Mouse (Mus musculus): ENCODE results near the gene Gpt2. TPM values are rescaled to one million over a fixed set of nuclear protein-coding genes. Genes with fewer than 3 reads are reported as not detected.

Gpt2 gene
- polyA plus RNA-seq, 1 experiment from 2014 or later = 13.9 TPM

DNA sequence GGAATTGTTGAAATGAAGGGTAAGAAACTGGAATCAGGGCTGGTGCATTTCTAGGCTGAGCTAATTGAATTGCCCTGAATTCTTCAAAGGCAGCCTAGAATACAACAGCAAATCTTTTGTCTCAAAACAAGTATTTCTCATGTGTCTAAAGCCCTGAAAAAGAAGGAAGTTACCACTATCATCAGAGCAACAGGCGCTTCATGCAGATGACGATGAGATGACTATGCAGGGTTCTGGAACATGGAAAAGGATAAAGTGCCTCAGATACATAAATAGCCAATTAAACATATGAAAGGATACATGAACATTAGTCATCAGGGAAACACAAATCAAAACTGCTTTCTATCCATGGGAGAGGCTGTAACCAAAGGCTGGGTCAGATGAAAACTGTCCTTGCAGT, 44.0 kb downstream of the Gpt2 start:
- Histone ChIP-seq H3K4me1 (ENCODE audit: control insufficient read depth, insufficient read depth, low read length) (no peaks in the 10 kb centered on the region), H3K36me3 (ENCODE audit: control insufficient read depth, insufficient read depth, low read length) (peaks cover 33% of the 10 kb centered on the region), H3K9ac (ENCODE audit: low read depth, low read length) (no peak overlapping the region), H3K9me3 (replicated peaks; ENCODE audit: control insufficient read depth, low read length) (no peaks in the 10 kb centered on the region), H3K27ac (ENCODE audit: low read depth, low read length) (no peak overlapping the region), H3K27me3 (ENCODE audit: control insufficient read depth, insufficient read depth, low read length) (no peaks in the 10 kb centered on the region), H3K4me3 (ENCODE audit: low read depth, low read length) (no peak overlapping the region), H3K4me2 (no peak overlapping the region)
- 93% methylated on average over 2 of the region's 2 CpGs for WGBS (ENCODE audit: insufficient replicate concordance)
- no peak for ATAC-seq (replicated peaks; ENCODE audit: insufficient number of reproducible peaks, low FRiP score, low TSS enrichment)

- Histone ChIP-seq H3K36me3 (ENCODE audit: control insufficient read depth, insufficient read depth, low read length) (peaks cover 19% of the 10 kb centered on the region), H3K4me2 (no peak overlapping the region), H3K27me3 (ENCODE audit: control insufficient read depth, insufficient read depth, low read length) (no peaks in the 10 kb centered on the region), H3K9ac (ENCODE audit: low read depth, low read length) (no peak overlapping the region), H3K4me1 (ENCODE audit: control insufficient read depth, insufficient read depth, low read length) (peaks cover 3% of the 10 kb centered on the region; the same call in 1 of the 2 replicates), H3K9me3 (replicated peaks; ENCODE audit: control insufficient read depth, low read length) (no peaks in the 10 kb centered on the region), H3K27ac (ENCODE audit: low read depth, low read length) (no peak overlapping the region), H3K4me3 (ENCODE audit: low read depth, low read length) (no peak overlapping the region)
- 97% methylated on average over 1 of the region's 1 CpGs for WGBS (ENCODE audit: insufficient replicate concordance)
- ATAC-seq (replicated peaks; ENCODE audit: insufficient number of reproducible peaks, low FRiP score, low TSS enrichment) = no peak
Measured at GRCm38 (mm10) chr8:85551934-85552333, 59.6 kb downstream of the Gpt2 start.

- Histone ChIP-seq H3K4me3 (ENCODE audit: low read depth, low read length) (peak overlapping the region; percentile 87), H3K27me3 (ENCODE audit: control insufficient read depth, insufficient read depth, low read length) (no peaks in the 10 kb centered on the region), H3K27ac (ENCODE audit: low read depth, low read length) (peak overlapping the region; percentile 90), H3K4me2 (peak overlapping the region; percentile 91), H3K36me3 (ENCODE audit: control insufficient read depth, insufficient read depth, low read length) (peaks cover 3% of the 10 kb centered on the region), H3K4me1 (ENCODE audit: control insufficient read depth, insufficient read depth, low read length) (peaks cover 3% of the 10 kb centered on the region; the same call in 1 of the 2 replicates), H3K9me3 (replicated peaks; ENCODE audit: control insufficient read depth, low read length) (no peaks in the 10 kb centered on the region), H3K9ac (ENCODE audit: low read depth, low read length) (peak overlapping the region; percentile 95)
- under 1% methylated on average over 66 of the region's 66 CpGs for WGBS (ENCODE audit: insufficient replicate concordance)
- peak; percentile 88 for ATAC-seq (replicated peaks; ENCODE audit: insufficient number of reproducible peaks, low FRiP score, low TSS enrichment)
Measured at GRCm38 (mm10) chr8:85554391-85555180, 62.2 kb downstream of the Gpt2 start.

DNA sequence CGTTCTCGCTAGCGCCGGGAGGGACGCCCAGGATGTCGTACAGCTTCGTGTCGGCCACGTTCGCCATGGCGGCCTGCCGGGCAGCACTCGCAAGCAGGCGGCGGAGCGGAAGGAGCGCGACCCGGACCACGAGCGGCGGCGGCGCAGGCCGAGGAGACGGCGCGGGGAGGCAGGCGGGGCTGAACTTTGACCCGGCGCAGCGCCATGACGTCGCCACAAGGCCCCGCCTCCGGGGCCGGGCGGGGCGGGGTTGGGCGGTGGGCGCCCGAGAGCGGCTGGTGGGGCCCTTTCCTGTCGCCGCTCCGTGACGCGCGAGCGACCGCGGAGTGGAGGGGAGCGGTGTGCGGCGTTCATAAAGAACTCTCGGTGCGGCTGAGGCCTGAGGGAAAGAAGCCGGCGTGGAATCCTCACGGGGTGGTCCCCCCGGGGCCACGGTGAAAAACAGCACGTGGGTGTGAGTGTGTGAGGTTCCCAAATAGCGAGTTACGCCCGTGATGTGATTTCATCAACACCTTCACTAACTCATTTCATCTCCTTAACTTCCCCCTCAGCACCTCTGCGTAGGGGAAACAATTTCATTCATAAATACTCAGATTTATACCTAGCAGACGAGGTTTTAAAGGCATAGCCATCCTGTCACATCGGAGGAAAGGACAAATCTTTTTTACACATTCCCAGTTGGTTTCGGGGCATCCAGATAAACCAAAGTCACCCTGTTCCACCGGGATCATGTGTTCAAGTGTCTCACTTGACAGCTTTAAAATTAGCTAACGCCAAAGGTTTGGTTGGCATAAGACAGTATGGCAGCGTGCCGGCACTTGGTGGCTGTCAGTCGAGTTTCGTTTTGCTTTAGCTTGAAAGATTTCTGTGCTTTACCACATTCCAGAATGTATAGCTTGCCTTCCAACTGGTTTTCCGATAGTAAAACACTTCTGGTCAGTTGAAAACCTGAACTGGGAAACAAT, 63.1 kb downstream of the Gpt2 start, which contains the start of gene Dnaja2:
Dnaja2 (minus strand) TSS at position 164 of the 965 bp plus-strand sequence.
- Histone ChIP-seq H3K4me1 (ENCODE audit: control insufficient read depth, insufficient read depth, low read length) (peaks cover 3% of the 10 kb centered on the region; the same call in 1 of the 2 replicates), H3K4me2 (peak within 1 kb of the TSS; percentile 91), H3K4me3 (ENCODE audit: low read depth, low read length) (peak within 1 kb of the TSS; percentile 87), H3K27me3 (ENCODE audit: control insufficient read depth, insufficient read depth, low read length) (no peaks in the 10 kb centered on the region), H3K9ac (ENCODE audit: low read depth, low read length) (peak within 1 kb of the TSS; percentile 95), H3K36me3 (ENCODE audit: control insufficient read depth, insufficient read depth, low read length) (no peaks in the 10 kb centered on the region; the same call in 1 of the 2 replicates), H3K9me3 (replicated peaks; ENCODE audit: control insufficient read depth, low read length) (no peaks in the 10 kb centered on the region), H3K27ac (ENCODE audit: low read depth, low read length) (peak within 1 kb of the TSS; percentile 90)
- peak; percentile 96 for ATAC-seq (replicated peaks; ENCODE audit: insufficient number of reproducible peaks, low FRiP score, low TSS enrichment)
- WGBS (ENCODE audit: insufficient replicate concordance) = under 1% methylated on average over 77 of the region's 77 CpGs

DNA sequence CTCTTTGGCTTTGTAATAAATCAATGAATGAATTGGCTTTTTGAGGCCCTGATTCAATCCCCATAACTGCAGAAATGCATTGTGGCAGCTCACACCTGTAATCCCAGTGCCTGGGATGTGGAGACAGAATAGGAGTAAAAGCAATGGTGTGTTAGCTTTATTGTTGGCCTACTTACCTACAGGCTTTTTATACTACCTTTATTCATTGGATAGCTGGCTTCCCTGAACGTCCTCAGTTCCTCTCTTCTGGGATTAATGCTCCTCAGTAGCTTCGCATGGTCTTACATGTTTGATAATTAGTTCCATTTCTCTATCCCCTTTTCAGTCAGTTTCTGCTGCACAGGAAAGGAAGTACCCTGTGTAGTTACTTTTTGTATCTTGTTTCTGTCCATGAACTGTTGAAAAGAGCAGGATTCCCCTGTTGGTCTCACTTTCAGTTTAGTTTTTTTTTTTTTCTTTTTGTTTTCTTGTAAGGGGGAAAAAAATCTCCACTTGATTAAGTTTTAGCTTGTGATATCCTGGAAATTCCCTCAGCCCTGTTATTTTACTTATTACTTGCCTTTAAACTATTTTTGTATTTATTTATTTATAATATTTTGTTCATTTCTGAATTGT, 64.7 kb downstream of the Gpt2 start:
- 77% methylated on average over 2 of the region's 2 CpGs for WGBS (ENCODE audit: insufficient replicate concordance)
- Histone ChIP-seq H3K27me3 (ENCODE audit: control insufficient read depth, insufficient read depth, low read length) (no peaks in the 10 kb centered on the region), H3K4me1 (ENCODE audit: control insufficient read depth, insufficient read depth, low read length) (peaks cover 3% of the 10 kb centered on the region; the same call in 1 of the 2 replicates), H3K4me3 (ENCODE audit: low read depth, low read length) (no peak overlapping the region), H3K9me3 (replicated peaks; ENCODE audit: control insufficient read depth, low read length) (no peaks in the 10 kb centered on the region), H3K27ac (ENCODE audit: low read depth, low read length) (no peak overlapping the region), H3K9ac (ENCODE audit: low read depth, low read length) (no peak overlapping the region), H3K36me3 (ENCODE audit: control insufficient read depth, insufficient read depth, low read length) (no peaks in the 10 kb centered on the region; the same call in 1 of the 2 replicates), H3K4me2 (no peak overlapping the region)
- ATAC-seq (replicated peaks; ENCODE audit: insufficient number of reproducible peaks, low FRiP score, low TSS enrichment) = no peak

DNA sequence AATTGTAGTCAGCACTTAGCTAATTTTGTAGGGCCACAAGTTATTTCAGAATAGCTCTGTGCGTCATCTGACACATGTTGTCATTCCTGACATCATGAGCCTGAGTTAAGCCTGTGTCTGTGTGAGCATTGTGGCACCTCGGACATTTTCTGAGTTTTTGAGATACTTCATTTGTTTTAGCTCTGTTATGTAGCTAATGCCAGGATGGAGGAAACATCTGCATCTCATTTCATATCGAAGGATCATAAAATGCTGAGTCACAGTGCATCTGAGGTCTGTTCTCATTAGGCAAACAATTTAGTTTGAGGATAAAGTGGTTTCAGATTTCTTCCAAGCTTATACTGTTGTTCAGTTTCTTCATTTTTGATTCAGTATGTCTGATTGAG, 65.2 kb downstream of the Gpt2 start:
- WGBS (ENCODE audit: insufficient replicate concordance) = 79% methylated on average over 3 of the region's 3 CpGs
- H3K27me3 ChIP-seq (ENCODE audit: control insufficient read depth, insufficient read depth, low read length) = no peaks in the 10 kb centered on the region

DNA sequence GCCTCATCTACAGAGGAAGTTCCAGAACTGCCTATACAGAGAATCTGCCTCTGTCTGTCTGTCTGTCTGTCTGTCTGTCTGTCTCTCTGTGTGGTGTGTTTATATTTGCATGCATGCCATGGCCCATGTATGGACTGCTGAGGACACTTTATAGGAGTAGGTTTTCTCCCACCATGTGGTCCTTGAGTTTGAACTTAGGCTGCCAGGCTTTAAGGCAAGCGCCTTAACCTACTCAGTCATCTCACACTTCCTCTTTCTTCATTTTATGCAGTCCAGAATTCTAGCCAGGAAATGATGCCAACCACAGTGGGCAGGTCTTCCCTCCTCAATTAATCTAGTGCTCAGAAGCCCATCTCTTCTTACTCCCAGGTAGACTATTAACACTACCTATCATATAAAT, 66.8 kb downstream of the Gpt2 start:
- no peaks in the 10 kb centered on the region for H3K27me3 ChIP-seq (ENCODE audit: control insufficient read depth, insufficient read depth, low read length)
- no peak overlapping the region for H3K4me3 ChIP-seq (ENCODE audit: low read depth, low read length)
- 87% methylated on average over 1 of the region's 1 CpGs for WGBS (ENCODE audit: insufficient replicate concordance)
- no peaks in the 10 kb centered on the region for H3K9me3 ChIP-seq (replicated peaks; ENCODE audit: control insufficient read depth, low read length)
- no peak for ATAC-seq (replicated peaks; ENCODE audit: insufficient number of reproducible peaks, low FRiP score, low TSS enrichment)
- H3K27ac ChIP-seq (ENCODE audit: low read depth, low read length) = no peak overlapping the region
- H3K9ac ChIP-seq (ENCODE audit: low read depth, low read length) = no peak overlapping the region
- H3K4me2 ChIP-seq = no peak overlapping the region
- peaks cover 3% of the 10 kb centered on the region; the same call in 1 of the 2 replicates for H3K4me1 ChIP-seq (ENCODE audit: control insufficient read depth, insufficient read depth, low read length)
- no peaks in the 10 kb centered on the region for H3K36me3 ChIP-seq (ENCODE audit: control insufficient read depth, insufficient read depth, low read length)

More for the DNA sequence above, 65.2 kb downstream of the Gpt2 start:
- Histone ChIP-seq H3K4me1 (ENCODE audit: control insufficient read depth, insufficient read depth, low read length) (peaks cover 3% of the 10 kb centered on the region; the same call in 1 of the 2 replicates), H3K4me3 (ENCODE audit: low read depth, low read length) (no peak overlapping the region), H3K4me2 (no peak overlapping the region), H3K9me3 (replicated peaks; ENCODE audit: control insufficient read depth, low read length) (no peaks in the 10 kb centered on the region), H3K27ac (ENCODE audit: low read depth, low read length) (no peak overlapping the region), H3K36me3 (ENCODE audit: control insufficient read depth, insufficient read depth, low read length) (no peaks in the 10 kb centered on the region), H3K9ac (ENCODE audit: low read depth, low read length) (no peak overlapping the region)
- ATAC-seq (replicated peaks; ENCODE audit: insufficient number of reproducible peaks, low FRiP score, low TSS enrichment) = no peak

DNA sequence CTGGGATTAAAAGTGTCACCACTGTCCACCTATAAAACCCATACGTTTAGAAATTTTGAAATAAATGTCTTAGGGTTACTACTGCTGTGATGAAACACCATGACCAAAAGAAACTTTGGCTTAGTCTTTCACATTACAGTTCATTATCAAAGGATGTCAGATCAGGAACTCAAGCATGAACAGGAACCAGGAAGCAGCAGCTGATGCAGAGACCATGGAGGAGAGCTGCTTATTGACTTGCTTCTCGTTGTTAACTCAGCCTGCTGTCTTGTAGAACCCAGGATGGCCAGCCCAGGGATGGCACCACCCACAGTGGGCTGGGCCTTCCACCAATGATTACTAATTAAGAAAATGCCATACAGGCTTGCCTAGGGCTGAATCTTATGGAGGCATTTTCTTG, 67.6 kb downstream of the Gpt2 start:
- H3K4me3 ChIP-seq (ENCODE audit: low read depth, low read length) = no peak overlapping the region
- ATAC-seq (replicated peaks; ENCODE audit: insufficient number of reproducible peaks, low FRiP score, low TSS enrichment) = no peak
- H3K9me3 ChIP-seq (replicated peaks; ENCODE audit: control insufficient read depth, low read length) = no peaks in the 10 kb centered on the region
- H3K4me2 ChIP-seq = no peak overlapping the region
- 56% methylated on average over 2 of the region's 2 CpGs for WGBS (ENCODE audit: insufficient replicate concordance)
- H3K4me1 ChIP-seq (ENCODE audit: control insufficient read depth, insufficient read depth, low read length) = peaks cover 3% of the 10 kb centered on the region; the same call in 1 of the 2 replicates
- no peaks in the 10 kb centered on the region for H3K36me3 ChIP-seq (ENCODE audit: control insufficient read depth, insufficient read depth, low read length)
- H3K27ac ChIP-seq (ENCODE audit: low read depth, low read length) = no peak overlapping the region
- H3K27me3 ChIP-seq (ENCODE audit: control insufficient read depth, insufficient read depth, low read length) = no peaks in the 10 kb centered on the region
- H3K9ac ChIP-seq (ENCODE audit: low read depth, low read length) = no peak overlapping the region

All from heart, embryonic 11.5 days (tissue).